Mouse (Mus musculus): ENCODE measurements around the gene Acot7. TPM values are rescaled to one million over a fixed set of nuclear protein-coding genes. Genes with fewer than 3 reads are reported as not detected.

Acot7 gene
- polyA plus RNA-seq, 1 experiment from 2014 or later, result 427 TPM

DNA sequence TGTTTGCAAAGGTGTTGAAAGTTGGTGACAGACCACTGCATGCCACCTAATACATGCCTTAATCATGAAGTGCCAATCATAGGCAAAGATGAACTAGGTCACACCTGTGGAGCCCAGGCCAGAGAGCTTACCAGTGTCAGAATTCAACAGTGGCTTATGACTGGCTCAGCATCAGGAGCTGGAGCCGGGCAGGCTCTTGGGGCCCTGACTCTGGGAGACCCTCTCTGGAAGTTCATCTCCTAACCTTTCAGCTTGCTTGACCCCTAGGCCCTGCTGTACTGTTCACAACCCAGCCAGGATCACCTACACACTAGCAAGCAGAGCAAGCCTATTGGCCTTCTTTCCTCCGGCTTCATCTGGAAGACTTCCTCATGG is 41.1 kb upstream of the Acot7 start:
- WGBS, result 100% methylated on average over 2 of the region's 2 CpGs
- no peaks in the 10 kb centered on the region for H3K9me3 ChIP-seq
- no peak for ATAC-seq (ENCODE audit: low FRiP score, low read depth)
- no peak overlapping the region for H3K4me3 ChIP-seq
- no peak overlapping the region for H3K4me2 ChIP-seq
- no peaks in the 10 kb centered on the region for H3K36me3 ChIP-seq
- H3K27me3 ChIP-seq, result peaks cover 55% of the 10 kb centered on the region
- H3K4me1 ChIP-seq (replicated peaks), result peaks cover 17% of the 10 kb centered on the region
- H3K27ac ChIP-seq (replicated peaks), result no peak overlapping the region
- H3K9ac ChIP-seq, result no peak overlapping the region

DNA sequence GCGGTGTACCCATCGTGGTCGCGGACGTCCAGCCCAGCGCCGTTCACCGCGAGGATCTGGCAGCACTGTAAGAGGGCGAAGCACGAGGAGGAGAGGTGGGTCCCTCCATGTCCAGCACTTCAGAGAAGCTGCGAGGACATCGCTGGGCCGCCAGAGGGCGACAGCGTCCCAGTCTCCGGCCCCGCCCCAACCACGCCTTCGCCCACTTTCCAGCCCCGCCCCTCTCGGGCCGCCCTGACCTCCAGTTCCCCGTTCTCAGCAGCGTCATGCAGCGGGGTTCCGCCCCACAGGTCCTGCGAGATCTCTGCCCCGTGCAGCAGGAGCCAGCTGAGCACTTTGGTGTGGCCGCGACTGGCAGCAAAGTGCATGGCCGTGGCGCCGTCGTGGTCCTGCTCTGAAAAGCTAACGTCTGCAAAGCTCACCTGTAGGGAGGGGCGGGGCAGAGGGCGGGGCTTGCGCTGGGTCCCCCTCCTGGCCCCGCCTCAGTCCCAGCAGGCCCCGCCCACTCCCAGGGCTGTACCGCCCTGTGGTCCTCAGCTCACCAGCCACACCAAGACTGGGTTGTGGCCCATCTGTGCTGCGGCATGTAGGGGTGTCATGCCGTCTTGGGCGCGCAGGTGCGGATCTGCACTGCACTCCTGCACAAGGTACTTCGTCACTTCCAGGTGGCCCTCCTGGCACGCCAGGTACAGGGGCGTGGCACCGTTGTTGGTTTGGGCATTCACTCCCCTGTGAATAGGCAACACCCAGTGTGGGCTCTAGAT is 39.3 kb upstream of the Acot7 start:
- no peak overlapping the region for H3K27ac ChIP-seq (replicated peaks)
- H3K9me3 ChIP-seq, result no peaks in the 10 kb centered on the region
- H3K4me2 ChIP-seq, result peak overlapping the region; percentile 68
- peaks cover 9% of the 10 kb centered on the region for H3K4me1 ChIP-seq (replicated peaks)
- H3K36me3 ChIP-seq, result no peaks in the 10 kb centered on the region
- ATAC-seq (ENCODE audit: low FRiP score, low read depth), result peak; percentile 82
- H3K4me3 ChIP-seq, result peak overlapping the region; percentile 42
- 2% methylated on average over 49 of the region's 51 CpGs for WGBS
- peaks cover 40% of the 10 kb centered on the region for H3K27me3 ChIP-seq
- H3K9ac ChIP-seq, result 0 out of 2 replicates have a peak overlapping the region, but pooled peaks have one; percentile 5

DNA sequence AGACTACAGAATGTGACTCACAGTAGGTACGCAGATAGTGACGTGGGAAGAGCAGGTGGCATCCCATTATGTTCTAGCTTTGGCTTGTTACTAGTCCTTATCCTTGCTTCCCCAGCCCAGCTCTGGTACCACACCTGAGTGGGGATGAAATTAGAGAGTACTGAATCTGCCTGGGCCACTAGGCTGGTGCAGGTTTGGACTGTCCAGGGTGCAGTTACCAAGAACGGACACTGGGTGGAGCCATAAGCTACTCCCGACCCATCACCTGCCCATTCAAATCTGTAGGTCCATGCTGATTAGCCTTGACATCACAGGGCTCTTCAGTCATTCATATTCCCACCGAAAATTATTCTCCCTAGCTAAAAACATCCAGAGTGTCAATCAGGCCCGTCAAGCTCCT is 37.5 kb upstream of the Acot7 start:
- 30% methylated on average over 6 of the region's 6 CpGs for WGBS
- ATAC-seq (ENCODE audit: low FRiP score, low read depth), result no peak
- peaks cover 33% of the 10 kb centered on the region for H3K27me3 ChIP-seq
- H3K27ac ChIP-seq (replicated peaks), result no peak overlapping the region
- peaks cover 9% of the 10 kb centered on the region for H3K4me1 ChIP-seq (replicated peaks)
- no peak overlapping the region for H3K4me2 ChIP-seq
- no peaks in the 10 kb centered on the region for H3K9me3 ChIP-seq
- H3K36me3 ChIP-seq, result no peaks in the 10 kb centered on the region
- no peak overlapping the region for H3K4me3 ChIP-seq
- H3K9ac ChIP-seq, result no peak overlapping the region

DNA sequence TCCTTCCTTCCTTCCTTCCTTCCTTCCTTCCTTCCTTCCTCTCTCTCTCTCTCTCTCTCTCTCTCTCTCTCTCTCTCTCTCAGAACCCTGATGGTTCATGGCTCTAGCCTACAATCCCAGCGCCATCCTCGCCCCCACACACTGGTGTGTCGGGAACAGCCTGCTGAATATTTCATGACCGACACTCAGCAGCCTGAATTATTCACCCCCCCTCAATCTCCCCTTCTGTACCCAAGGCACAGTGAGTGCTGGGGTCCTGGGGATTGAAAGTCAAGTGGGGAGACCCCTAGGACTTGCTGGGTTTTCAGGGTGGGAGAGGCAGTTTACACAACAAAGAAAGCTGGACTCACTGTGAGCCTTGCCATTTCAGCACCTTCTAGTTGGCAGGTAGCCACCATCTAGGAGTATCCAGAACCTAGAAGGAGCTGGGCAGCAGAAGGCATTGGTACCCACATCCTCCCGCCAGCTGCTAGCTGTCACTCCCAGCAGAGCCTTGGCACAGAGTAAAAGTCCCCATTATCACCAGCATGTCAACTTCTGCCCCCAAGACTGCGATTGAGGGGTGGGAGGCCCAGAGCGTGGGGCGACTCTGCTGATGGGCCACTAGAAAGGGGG is 36.3 kb upstream of the Acot7 start:
- H3K4me3 ChIP-seq, result no peak overlapping the region
- 68% methylated on average over 8 of the region's 8 CpGs for WGBS
- no peak for ATAC-seq (ENCODE audit: low FRiP score, low read depth)
- no peak overlapping the region for H3K9ac ChIP-seq
- no peak overlapping the region for H3K4me2 ChIP-seq
- H3K27ac ChIP-seq (replicated peaks), result no peak overlapping the region
- peaks cover 35% of the 10 kb centered on the region for H3K27me3 ChIP-seq
- H3K4me1 ChIP-seq (replicated peaks), result peaks cover 9% of the 10 kb centered on the region
- no peaks in the 10 kb centered on the region for H3K36me3 ChIP-seq
- no peaks in the 10 kb centered on the region for H3K9me3 ChIP-seq

DNA sequence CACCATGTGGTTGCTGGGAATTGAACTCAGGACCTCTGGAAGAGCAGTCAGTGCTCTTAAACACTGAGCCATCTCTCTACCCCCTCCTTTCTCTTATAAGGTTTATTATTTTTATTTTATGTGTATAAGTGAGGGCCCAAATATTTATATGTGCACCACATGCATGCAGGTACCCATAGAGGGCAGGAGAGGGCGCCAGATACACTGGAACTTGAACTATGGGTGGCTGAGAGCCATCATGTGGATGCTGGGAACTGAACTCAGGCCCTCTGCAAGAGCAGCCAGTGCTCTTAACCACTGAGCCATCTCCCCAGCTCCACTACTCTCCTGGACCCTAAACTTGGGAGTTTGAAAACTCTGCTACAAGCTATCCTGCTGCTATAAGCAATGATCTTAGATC is 34.3 kb upstream of the Acot7 start:
- no peak overlapping the region for H3K4me2 ChIP-seq
- peaks cover 38% of the 10 kb centered on the region for H3K27me3 ChIP-seq
- 30% methylated on average over 1 of the region's 1 CpGs for WGBS
- ATAC-seq (ENCODE audit: low FRiP score, low read depth), result no peak
- no peak overlapping the region for H3K4me3 ChIP-seq
- H3K9me3 ChIP-seq, result no peaks in the 10 kb centered on the region
- no peaks in the 10 kb centered on the region for H3K36me3 ChIP-seq
- no peak overlapping the region for H3K27ac ChIP-seq (replicated peaks)
- no peak overlapping the region for H3K9ac ChIP-seq
- H3K4me1 ChIP-seq (replicated peaks), result peaks cover 3% of the 10 kb centered on the region; the same call in 1 of the 2 replicates

DNA sequence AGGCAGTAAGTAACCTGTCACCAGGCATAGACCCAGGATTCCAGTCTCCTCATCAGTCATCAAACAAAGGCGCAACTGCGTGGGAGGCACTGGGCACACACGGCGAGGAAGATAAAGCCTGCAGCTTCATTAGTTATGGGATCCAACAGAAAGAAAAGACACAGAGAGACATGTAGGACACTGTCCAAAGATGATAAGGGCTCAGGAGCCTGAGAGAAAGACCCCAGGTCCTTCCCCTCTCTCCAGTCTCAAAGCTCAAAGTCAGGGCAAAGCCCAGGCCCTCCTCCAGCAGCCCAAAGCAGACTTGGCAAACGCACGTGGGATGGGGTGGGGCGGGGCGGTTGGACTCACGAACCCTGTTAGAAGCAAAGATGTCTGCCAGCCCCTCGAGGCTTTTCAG is 32.5 kb upstream of the Acot7 start:
- Histone ChIP-seq H3K9me3 (no peaks in the 10 kb centered on the region), H3K36me3 (no peaks in the 10 kb centered on the region), H3K27me3 (peaks cover 37% of the 10 kb centered on the region), H3K9ac (no peak overlapping the region), H3K4me3 (no peak overlapping the region), H3K4me1 (replicated peaks) (no peaks in the 10 kb centered on the region), H3K4me2 (no peak overlapping the region), H3K27ac (replicated peaks) (no peak overlapping the region)
- 68% methylated on average over 10 of the region's 10 CpGs for WGBS
- ATAC-seq (ENCODE audit: low FRiP score, low read depth), result no peak

DNA sequence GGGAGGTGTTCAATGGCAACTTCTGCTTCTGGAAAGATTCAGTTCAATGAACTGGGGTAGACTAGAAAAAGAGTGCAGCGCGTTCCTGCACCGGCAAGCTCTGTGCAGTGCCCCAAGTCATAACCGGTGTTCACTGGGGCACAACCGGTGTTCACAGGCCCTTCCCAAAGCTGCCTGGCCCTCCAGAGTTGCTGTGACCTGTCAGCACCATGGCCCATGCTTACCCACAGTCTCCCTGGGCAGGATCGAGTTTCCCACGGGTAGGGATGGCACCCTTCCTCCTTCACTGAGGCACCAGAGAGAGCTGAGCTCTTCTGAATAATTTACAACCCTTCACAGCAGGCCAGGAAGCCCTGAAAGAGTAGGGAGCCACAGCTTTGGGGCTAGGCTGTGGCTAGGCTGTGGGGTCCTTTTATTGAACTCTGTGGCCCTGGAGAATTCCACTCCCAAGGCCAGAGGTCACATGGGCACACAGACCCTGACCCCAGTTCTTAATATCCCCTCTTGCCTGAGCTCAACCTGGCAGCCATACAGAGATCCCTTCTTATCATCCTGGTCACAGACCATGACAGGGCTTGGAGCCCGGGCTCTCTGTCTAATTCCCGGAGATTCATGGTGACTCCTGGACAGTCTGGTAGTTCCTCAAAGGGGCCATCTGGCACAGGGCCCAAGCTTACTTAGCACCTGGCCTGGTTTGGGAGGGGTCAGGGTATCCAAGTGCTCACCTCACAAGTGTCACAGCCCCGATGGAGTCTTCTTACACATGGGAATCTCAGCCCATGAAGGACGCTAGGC is 31.7 kb upstream of the Acot7 start:
- no peaks in the 10 kb centered on the region for H3K9me3 ChIP-seq
- H3K4me1 ChIP-seq (replicated peaks), result no peaks in the 10 kb centered on the region
- H3K36me3 ChIP-seq, result no peaks in the 10 kb centered on the region
- no peak for ATAC-seq (ENCODE audit: low FRiP score, low read depth)
- no peak overlapping the region for H3K27ac ChIP-seq (replicated peaks)
- H3K4me3 ChIP-seq, result no peak overlapping the region
- no peak overlapping the region for H3K4me2 ChIP-seq
- 72% methylated on average over 11 of the region's 11 CpGs for WGBS
- peaks cover 37% of the 10 kb centered on the region for H3K27me3 ChIP-seq
- H3K9ac ChIP-seq, result no peak overlapping the region

DNA sequence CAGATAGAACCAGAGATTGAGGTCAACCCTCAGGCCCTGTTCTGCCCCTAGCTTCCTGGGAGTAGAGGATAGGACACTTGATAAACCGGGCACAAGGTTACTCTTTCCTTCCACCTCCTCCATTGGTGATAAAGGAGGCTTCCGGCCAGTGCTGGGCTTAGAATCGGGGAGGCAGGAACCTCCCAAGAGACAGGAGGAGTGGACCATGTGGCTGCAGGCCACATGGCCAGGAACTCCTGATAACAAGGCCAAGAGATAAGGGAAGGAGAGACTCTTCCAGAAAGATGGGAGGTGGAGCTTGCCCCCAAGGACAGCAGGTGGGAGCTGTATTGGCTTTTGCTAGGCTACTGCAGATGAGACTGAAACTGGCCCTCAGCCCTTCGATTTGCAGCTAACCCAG is 27.4 kb upstream of the Acot7 start:
- no peak overlapping the region for H3K4me3 ChIP-seq
- H3K36me3 ChIP-seq, result no peaks in the 10 kb centered on the region
- ATAC-seq (ENCODE audit: low FRiP score, low read depth), result no peak
- H3K4me2 ChIP-seq, result no peak overlapping the region
- H3K27me3 ChIP-seq, result peaks cover 65% of the 10 kb centered on the region
- no peak overlapping the region for H3K27ac ChIP-seq (replicated peaks)
- H3K9me3 ChIP-seq, result no peaks in the 10 kb centered on the region
- WGBS, result 82% methylated on average over 4 of the region's 4 CpGs
- H3K9ac ChIP-seq, result no peak overlapping the region
- peaks cover 13% of the 10 kb centered on the region for H3K4me1 ChIP-seq (replicated peaks)

DNA sequence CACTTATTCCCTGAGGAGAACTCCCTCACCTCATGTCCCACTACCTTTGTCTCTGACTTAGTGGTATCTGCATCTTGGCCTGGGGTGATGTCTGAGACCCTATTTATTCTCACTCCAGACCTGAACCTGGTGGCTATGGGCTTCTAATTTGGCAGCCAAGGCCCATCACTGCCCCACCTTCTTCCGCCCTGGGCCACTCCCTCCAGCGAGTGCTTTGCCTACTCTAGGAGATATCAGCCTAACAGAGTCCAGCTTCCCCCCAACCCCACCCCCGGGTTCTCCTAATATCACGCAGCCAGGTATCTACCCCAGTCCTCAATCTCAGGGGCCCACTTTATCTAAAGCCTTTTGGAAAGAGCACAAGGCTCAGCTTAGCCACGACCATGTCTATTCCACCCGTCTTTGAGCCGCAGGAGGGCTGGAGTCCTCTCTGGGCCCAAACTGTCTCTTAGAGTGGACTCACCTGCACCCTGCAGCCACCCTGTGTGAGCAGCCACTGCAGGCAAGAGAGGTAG is 26.4 kb upstream of the Acot7 start:
- H3K4me3 ChIP-seq, result peak overlapping the region; percentile 25
- 23% methylated on average over 7 of the region's 7 CpGs for WGBS
- no peak overlapping the region for H3K9ac ChIP-seq
- no peak for ATAC-seq (ENCODE audit: low FRiP score, low read depth)
- H3K9me3 ChIP-seq, result no peaks in the 10 kb centered on the region
- peaks cover 13% of the 10 kb centered on the region for H3K4me1 ChIP-seq (replicated peaks)
- peak overlapping the region; percentile 48 for H3K4me2 ChIP-seq
- peaks cover 66% of the 10 kb centered on the region for H3K27me3 ChIP-seq
- H3K27ac ChIP-seq (replicated peaks), result no peak overlapping the region
- no peaks in the 10 kb centered on the region for H3K36me3 ChIP-seq

DNA sequence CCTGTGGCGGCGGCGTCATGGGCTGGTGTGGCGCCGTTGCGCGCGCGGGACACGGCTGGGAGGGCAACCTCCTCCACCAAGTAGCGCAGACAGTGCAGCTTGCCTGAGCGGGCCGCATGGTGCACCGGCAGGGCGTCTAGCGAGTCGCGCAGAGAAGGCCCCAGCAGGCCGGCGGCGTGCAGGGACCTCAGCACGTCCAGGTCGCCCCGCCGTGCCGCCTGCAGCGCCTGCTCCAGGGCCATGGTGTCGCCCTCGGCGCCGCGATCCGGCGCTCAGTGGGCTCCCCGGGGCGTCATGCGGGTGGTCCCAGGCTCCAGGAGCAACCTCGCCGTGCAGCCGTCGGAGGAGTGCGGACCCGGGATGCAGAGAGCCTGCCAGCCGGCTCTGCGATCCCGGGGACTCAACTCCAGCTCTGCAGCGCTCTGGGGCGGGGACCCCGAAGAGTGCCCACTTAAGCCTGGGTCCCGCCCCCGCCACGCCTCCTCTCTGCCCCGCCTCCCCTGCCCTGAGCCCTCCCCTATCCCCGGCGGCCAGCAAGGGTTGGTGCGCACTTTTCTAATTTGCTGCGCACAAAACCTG is 25.9 kb upstream of the Acot7 start, which contains the start of gene Espn:
TSS of gene Espn (minus strand) at position 406 of the 579 bp plus-strand sequence.
- H3K4me1 ChIP-seq (replicated peaks), result peaks cover 13% of the 10 kb centered on the region
- no peaks in the 10 kb centered on the region for H3K9me3 ChIP-seq
- no peaks in the 10 kb centered on the region for H3K36me3 ChIP-seq
- ATAC-seq (ENCODE audit: low FRiP score, low read depth), result peak; percentile 61; the same call in 1 of the 2 replicates
- H3K9ac ChIP-seq, result no peak within 1 kb of the TSS
- H3K27me3 ChIP-seq, result peaks cover 67% of the 10 kb centered on the region
- H3K4me3 ChIP-seq, result peak within 1 kb of the TSS; percentile 25
- under 1% methylated on average over 51 of the region's 57 CpGs for WGBS
- peak within 1 kb of the TSS; percentile 48 for H3K4me2 ChIP-seq
- H3K27ac ChIP-seq (replicated peaks), result no peak within 1 kb of the TSS

DNA sequence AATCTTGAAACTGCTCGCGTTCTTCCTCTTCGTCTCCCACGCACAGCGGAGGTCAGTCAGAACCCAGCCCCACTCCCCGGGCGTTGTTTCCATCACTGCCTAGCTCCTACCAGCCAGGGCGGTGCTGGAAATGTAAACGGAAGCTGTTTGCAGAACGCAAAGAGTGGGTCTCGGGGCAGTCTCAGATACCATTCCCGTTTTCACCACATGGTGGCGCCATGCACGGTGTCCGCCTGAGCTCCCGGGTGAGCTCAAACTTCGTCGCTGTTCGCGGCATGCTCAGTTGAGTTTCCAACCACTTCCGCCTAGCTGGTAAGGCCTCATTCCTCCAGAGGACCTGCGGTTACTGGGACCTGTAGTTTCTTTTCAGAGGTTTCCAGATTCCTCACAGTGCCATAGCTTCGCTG is 24.2 kb upstream of the Acot7 start:
- Histone ChIP-seq H3K36me3 (no peaks in the 10 kb centered on the region), H3K27ac (replicated peaks) (no peak overlapping the region), H3K27me3 (peaks cover 78% of the 10 kb centered on the region), H3K9ac (0 out of 2 replicates have a peak overlapping the region, but pooled peaks have one; percentile 16), H3K4me3 (peak overlapping the region; percentile 21), H3K9me3 (no peaks in the 10 kb centered on the region), H3K4me1 (replicated peaks) (peaks cover 19% of the 10 kb centered on the region), H3K4me2 (peak overlapping the region; percentile 43)
- no peak for ATAC-seq (ENCODE audit: low FRiP score, low read depth)
- WGBS, result 2% methylated on average over 23 of the region's 23 CpGs
